Mouse (Mus musculus) small intestine, adult 2 months (tissue): ENCODE measurements around the gene Vav1. TPM values are rescaled to one million over a fixed set of nuclear protein-coding genes. Genes with fewer than 3 reads are reported as not detected.
A peak's percentile ranks its signal among the peaks of the same experiment; 100 is the strongest.

Source experiments
- H3K27ac ChIP-seq: fragments of 200-500 bp; 2 replicates; pipeline ENCODE4 v1.5.1; 2012; ENCODE audit warnings: low read depth, low read length, control low read depth, inconsistent platforms; ENCODE audit not compliant: insufficient read depth
- H3K27me3 ChIP-seq: fragments of 200-500 bp; 2 replicates; pipeline ENCODE4 v1.6.1; 2012; ENCODE audit warnings: mild to moderate bottlenecking, moderate library complexity, low read length, inconsistent platforms; ENCODE audit not compliant: control insufficient read depth, insufficient read depth
- H3K36me3 ChIP-seq: fragments of 200-500 bp; 2 replicates; pipeline ENCODE4 v1.6.1; 2012; ENCODE audit warnings: mild to moderate bottlenecking, low read length, control low read depth, inconsistent platforms; ENCODE audit not compliant: control insufficient read depth, insufficient read depth
- H3K4me1 ChIP-seq: fragments of 200-500 bp; 2 replicates; pipeline ENCODE4 v1.6.1; 2012; ENCODE audit warnings: low read length, inconsistent platforms, mixed read lengths; ENCODE audit not compliant: control insufficient read depth, insufficient read depth, insufficient read length
- H3K4me3 ChIP-seq: fragments of 200-500 bp; 2 replicates; pipeline ENCODE4 v1.5.1; 2012; ENCODE audit warnings: low read depth, mild to moderate bottlenecking, control low read depth, inconsistent platforms, low read length, moderate library complexity
- CTCF ChIP-seq: fragments of 200-500 bp; IDR thresholded peaks from 2 replicates; pipeline ENCODE4 v1.5.1; 2012; ENCODE audit warnings: low read depth, mild to moderate bottlenecking, control low read depth, inconsistent platforms, low read length, moderate library complexity, mixed read lengths; ENCODE audit not compliant: insufficient replicate concordance, insufficient read length; ENCODE audit errors: extremely low read depth
- POLR2A ChIP-seq: fragments of 200-500 bp; IDR thresholded peaks from 2 replicates; pipeline ENCODE4 v1.6.1; 2012; ENCODE audit warnings: low read depth, mild to moderate bottlenecking, control low read depth, inconsistent platforms, low read length, moderate library complexity
- WGBS: fragments of 180-500 bp; shearing (Covaris S2); methylation state at CpG from one replicate; pipeline ENCODE4 v1.1.7; 2018; 5-methylcytosine and 5-hydroxymethylcytosine counted together
- polyA plus RNA-seq: library from polyadenylated mRNA; depleted of rRNA; stranded (reverse); fragments of >200 nt; gene quantifications from 2 replicates; pipeline ENCODE4 v1.2.3, GENCODE M21; 2012

Vav1 gene
- polyA plus RNA-seq, 1 experiment, result 6.1 TPM

DNA sequence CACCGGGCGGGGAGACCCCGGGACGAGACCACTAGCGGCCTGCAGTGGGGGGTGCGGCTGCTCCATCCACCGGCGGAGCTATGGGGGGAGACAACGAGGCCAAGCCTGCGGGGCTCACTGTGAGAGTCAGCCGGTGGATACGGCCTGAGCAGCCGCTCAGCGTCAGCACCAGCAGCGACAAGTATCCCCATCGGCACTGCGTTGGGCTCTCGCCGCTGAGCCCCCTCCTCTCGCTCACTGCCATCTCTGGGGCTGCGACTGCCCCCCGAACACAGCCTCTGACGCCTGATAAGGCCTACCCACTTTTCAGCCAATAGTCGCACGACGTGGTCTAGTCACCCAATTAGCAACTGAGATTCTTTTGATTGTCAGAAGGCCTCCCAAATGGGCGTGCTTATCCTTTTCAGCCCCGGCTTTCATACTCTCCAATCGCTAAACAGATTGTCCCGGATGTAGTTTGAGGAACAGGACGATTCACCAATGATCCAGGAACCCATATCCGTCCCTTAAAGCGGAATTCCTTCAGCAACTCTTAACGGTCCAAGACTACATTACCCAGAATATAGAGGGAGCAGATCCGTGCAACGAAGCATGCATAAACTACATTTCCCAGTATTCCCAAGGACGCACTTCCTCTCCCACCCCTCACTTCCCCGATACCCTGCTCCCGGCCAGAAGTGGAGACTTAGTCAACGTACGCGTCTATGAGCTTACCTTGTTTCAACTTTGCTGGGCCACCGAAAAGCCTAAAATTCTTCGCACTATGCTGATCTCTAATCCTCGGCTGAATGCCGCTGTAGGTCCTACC is 31.3 kb upstream of the Vav1 start:
- Histone ChIP-seq H3K36me3 (peaks cover 6% of the 10 kb centered on the region), H3K4me3 (peak overlapping the region; percentile 93), H3K27me3 (no peaks in the 10 kb centered on the region), H3K4me1 (peaks cover 16% of the 10 kb centered on the region), H3K27ac (peak overlapping the region; percentile 92)
- WGBS, result under 1% methylated on average over 46 of the region's 46 CpGs
- TF ChIP-seq CTCF (no peak), POLR2A (peak; percentile 70; the same call in 1 of the 2 replicates)

DNA sequence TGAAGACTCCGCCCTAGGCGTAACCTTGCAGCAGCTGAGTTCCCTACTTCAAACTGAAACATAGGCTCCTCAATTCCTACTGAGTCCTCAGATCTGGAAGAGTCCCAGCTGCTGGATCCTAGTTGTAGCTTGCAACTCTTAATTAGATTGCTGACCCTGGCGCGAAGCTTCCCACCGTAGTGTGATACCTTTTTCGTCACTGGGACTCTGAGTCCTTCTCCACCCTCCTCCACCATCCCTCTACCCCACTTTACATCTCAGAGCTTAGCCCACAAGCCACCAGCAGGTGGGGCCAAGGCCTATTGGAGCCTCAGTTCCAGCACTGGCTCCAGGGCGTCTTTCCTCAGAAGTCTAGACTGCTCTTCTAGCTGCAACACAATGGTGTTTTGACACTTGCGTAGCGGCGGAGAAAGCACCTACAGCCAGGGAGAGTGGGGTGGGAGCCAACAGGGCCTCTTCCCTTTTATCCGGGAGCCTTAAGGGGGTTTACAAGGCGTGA is 30.6 kb upstream of the Vav1 start, which contains the start of gene Gpr108:
Gpr108 (minus strand) TSS at position 246 of the 499 bp plus-strand sequence.
- peak within 1 kb of the TSS; percentile 93 for H3K4me3 ChIP-seq
- peaks cover 4% of the 10 kb centered on the region for H3K36me3 ChIP-seq
- peaks cover 16% of the 10 kb centered on the region for H3K4me1 ChIP-seq
- peak within 1 kb of the TSS; percentile 92 for H3K27ac ChIP-seq
- H3K27me3 ChIP-seq, result no peaks in the 10 kb centered on the region
- WGBS, result 1% methylated on average over 12 of the region's 12 CpGs
- TF ChIP-seq CTCF, result peak; percentile 84; the same call in 1 of the 2 replicates
- no peak for TF ChIP-seq POLR2A

DNA sequence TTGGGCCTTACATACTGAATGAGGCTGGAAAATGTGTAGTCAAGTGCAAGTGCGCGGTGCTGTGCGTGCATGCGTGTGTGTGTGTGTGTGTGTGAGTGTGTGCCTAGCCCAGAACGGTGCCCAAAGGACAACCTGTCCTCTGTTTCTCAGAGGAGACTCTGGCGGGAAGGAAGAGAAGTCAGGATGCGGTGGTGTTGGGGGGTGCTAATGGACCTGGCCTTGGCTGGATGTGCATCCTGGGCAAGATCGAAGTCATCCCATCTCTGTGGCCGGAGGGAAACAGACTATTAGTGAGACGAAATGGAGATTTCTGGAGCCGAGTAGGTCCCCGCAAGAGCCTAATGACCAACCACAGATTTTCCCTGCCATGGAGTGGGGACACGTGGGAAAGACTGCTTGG is 30.1 kb upstream of the Vav1 start:
- H3K4me1 ChIP-seq, result peaks cover 16% of the 10 kb centered on the region
- peak overlapping the region; percentile 92 for H3K27ac ChIP-seq
- 7% methylated on average over 13 of the region's 13 CpGs for WGBS
- no peak; the same call in 1 of the 2 replicates for TF ChIP-seq POLR2A
- TF ChIP-seq CTCF, result no peak
- H3K4me3 ChIP-seq, result peak overlapping the region; percentile 93
- peaks cover 6% of the 10 kb centered on the region for H3K36me3 ChIP-seq
- no peaks in the 10 kb centered on the region for H3K27me3 ChIP-seq

DNA sequence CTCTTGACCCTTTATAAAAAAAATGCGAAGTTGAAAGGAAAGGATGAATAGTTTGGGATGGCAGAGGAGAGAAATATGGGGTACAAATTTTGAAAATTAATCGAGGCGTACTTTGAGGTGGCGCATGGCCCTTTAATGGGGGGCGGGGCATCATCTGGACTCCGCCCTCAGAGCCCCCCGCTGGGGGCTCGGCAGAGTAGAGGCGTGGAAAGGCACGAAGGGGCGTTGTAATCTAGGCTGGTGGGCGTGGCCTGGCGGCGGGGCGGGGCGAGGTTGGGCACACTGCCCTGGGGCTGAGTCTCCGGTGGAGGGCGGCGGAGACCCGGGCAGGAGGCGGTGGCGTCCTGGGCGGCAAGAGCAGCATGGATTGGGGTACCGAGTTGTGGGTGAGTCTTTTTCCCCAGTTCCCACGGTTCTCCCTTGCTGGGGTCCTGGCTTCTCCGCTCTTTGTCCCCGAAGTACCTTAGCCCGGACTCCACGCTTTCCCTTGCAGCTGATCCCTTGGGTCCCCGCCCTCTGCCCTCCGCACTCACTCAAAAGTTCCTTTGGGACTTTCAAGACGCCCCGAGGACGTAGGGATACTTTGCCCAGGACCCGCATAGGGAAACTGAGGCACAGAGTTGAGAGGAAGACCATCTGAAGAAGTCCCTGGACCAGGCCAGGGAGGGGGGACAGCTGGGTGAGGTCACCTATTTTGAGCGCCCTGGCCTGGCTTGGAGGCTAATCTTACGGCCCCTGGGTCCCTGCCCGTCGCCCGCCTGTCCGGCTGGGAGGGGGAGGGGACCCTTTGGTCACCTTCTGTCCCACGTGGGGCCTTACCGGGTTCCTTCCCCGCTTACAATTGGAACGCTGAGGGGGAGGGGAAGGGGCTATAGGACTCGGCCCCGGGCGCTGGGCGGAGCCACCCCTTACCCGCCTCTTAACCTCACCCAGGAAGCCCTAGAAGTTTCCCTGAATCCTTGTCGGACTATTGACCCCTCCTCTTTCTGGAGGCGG is 29.4 kb upstream of the Vav1 start, which contains the start of gene Trip10:
Trip10 (plus strand) TSS at position 270 of the 996 bp plus-strand sequence.
- Histone ChIP-seq H3K4me3 (peak within 1 kb of the TSS; percentile 93), H3K36me3 (peaks cover 10% of the 10 kb centered on the region), H3K27ac (peak within 1 kb of the TSS; percentile 92), H3K4me1 (peaks cover 16% of the 10 kb centered on the region), H3K27me3 (no peaks in the 10 kb centered on the region)
- WGBS, result under 1% methylated on average over 49 of the region's 52 CpGs
- TF ChIP-seq POLR2A (peak; percentile 64; the same call in 1 of the 2 replicates), CTCF (no peak)

DNA sequence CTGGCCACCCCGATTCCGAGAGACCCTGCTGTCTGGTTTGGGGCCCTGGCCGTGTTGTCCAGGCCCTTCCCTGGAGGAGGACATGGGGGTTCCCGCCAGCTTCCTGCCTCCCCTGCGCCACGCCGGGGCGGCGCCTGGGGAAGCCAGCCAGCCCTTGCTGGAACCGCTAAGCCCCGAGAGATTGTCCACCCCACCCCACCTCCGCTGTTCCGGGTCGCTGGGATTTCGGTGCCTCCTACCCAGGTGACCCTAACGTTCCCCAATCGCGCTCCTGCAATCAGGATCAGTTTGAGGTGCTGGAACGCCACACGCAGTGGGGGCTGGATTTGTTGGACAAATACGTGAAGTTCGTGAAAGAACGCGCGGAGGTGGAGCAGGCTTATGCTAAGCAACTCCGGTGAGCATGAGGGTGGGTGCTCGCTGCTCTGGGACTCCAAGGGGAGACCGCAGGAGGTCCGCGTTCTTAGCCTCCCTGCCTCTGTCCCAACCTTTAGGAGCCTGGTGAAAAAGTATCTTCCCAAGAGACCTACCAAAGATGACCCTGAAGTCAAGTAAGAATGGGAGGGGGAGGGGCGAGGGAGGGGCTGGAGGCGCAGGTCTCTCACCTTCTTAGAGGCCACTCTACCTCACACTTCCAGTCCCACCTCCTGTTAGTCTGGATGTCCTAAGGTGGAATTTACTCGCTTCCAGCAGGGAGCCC is 28.3 kb upstream of the Vav1 start:
- H3K4me3 ChIP-seq, result peak overlapping the region; percentile 93
- H3K27ac ChIP-seq, result peak overlapping the region; percentile 23
- peaks cover 21% of the 10 kb centered on the region for H3K36me3 ChIP-seq
- no peak for TF ChIP-seq CTCF
- 9% methylated on average over 33 of the region's 33 CpGs for WGBS
- no peaks in the 10 kb centered on the region for H3K27me3 ChIP-seq
- H3K4me1 ChIP-seq, result peaks cover 16% of the 10 kb centered on the region

DNA sequence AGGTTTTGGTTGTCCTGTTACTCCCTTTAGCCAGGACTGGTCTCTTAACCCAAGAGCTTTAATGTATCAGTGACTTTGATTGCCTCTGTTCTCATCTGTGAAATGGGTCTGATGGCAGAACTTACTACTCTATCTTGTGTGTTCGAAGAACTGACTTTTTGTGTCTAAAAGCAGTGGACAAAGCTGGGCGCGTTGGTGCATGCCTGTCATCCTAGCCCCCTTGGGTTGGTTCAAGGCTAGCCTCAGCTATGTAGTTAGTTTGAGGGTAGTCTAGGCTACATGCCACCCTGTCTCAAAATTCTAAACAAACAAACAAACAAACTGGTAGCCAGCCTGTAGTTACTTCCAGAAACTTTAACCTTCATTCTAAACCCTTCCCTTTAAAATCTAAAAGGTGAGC is 27.5 kb upstream of the Vav1 start:
- Histone ChIP-seq H3K4me1 (peaks cover 14% of the 10 kb centered on the region), H3K4me3 (no peak overlapping the region), H3K27ac (no peak overlapping the region), H3K36me3 (peaks cover 26% of the 10 kb centered on the region), H3K27me3 (no peaks in the 10 kb centered on the region)
- TF ChIP-seq POLR2A (no peak), CTCF (no peak)
- 98% methylated on average over 3 of the region's 3 CpGs for WGBS
